Comparison of ENCODE assay signal across 8 mouse cellular contexts in the genomic region with DNA sequence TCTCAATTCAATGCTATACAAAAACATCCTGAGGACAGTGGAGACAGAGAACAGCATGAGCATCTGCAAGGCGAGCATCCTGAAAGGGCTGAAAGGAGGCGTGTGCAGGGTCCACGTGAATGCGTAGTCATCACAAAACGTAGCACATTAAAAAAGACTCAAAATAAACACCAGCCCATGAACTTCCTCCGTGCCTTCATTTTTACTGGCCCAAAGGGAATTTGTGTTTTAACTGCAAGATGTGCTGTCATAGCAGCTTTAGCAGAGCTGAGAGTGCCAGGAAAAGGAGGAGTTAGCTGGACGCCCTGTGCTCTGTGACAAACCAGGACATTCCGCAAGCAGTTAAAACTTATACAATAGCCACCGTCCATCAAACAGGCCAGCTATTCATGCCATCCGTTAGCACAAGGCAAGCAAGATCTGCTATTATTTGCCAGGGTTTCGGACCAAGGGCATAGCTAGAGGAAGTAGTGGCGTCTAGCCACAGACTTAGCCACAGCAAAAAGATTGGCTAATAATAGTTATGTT.
A peak's percentile ranks its signal among the peaks of the same experiment; 100 is the strongest.
DNase-seq lines count a peak whose midpoint lies in the region; ATAC-seq lines count a peak whose summit lies in the region.

No protein-coding gene starts in this region.

- H3K36me3 ChIP-seq in embryonic facial prominence, embryonic 11.5 days (replicated peaks; ENCODE audit: control insufficient read depth, insufficient read depth, low read depth, low read length) = no peaks in the 10 kb centered on the region
- H3K36me3 ChIP-seq in embryonic facial prominence, embryonic 10.5 days (replicated peaks) = no peaks in the 10 kb centered on the region
- H3K36me3 ChIP-seq in neural tube, embryonic 11.5 days (ENCODE audit: control insufficient read depth, insufficient read depth, low read length) = no peaks in the 10 kb centered on the region

- H3K9me3 ChIP-seq in embryonic facial prominence, embryonic 11.5 days (replicated peaks; ENCODE audit: control insufficient read depth, low read length) = no peaks in the 10 kb centered on the region
- no peaks in the 10 kb centered on the region for H3K9me3 ChIP-seq in embryonic facial prominence, embryonic 10.5 days
- no peaks in the 10 kb centered on the region for H3K9me3 ChIP-seq in neural tube, embryonic 11.5 days (ENCODE audit: control insufficient read depth, low read length)

- no peak overlapping the region for H3K9ac ChIP-seq in embryonic facial prominence, embryonic 11.5 days (replicated peaks; ENCODE audit: low read length)
- no peak overlapping the region; the same call in 1 of the 2 replicates for H3K9ac ChIP-seq in neural tube, embryonic 11.5 days (ENCODE audit: low read length)

- peak; percentile 18 for DNase-seq in embryonic facial prominence, embryonic 11.5 days (ENCODE audit: low spot score)
- no peak for DNase-seq in embryonic facial prominence, embryonic 10.5 days (ENCODE audit: low spot score)
- DNase-seq in right cerebral cortex, adult 18-20 months = peak; percentile 55
- no peak for DNase-seq in right cerebral cortex, postnatal 14 days
- peak; percentile 21 to 53 for DNase-seq in kidney, postnatal 25 days
- DNase-seq in neural tube, embryonic 11.5 days (ENCODE audit: low spot score) = peak; percentile 43
- DNase-seq in spleen, adult 12 weeks (ENCODE audit: low spot score) = no peak
- DNase-seq in cerebellum, adult 18-20 months = no peak

- no peak for ATAC-seq in embryonic facial prominence, embryonic 11.5 days (replicated peaks; ENCODE audit: insufficient number of reproducible peaks, low FRiP score, low TSS enrichment, low read depth)
- ATAC-seq in neural tube, embryonic 11.5 days (ENCODE audit: insufficient read depth, low FRiP score, low TSS enrichment) = no peak

- no peaks in the 10 kb centered on the region for H3K27me3 ChIP-seq in embryonic facial prominence, embryonic 11.5 days (ENCODE audit: control insufficient read depth, insufficient read depth, low read length)
- H3K27me3 ChIP-seq in embryonic facial prominence, embryonic 10.5 days (replicated peaks; ENCODE audit: low read depth, poor library complexity, severe bottlenecking) = no peaks in the 10 kb centered on the region
- no peaks in the 10 kb centered on the region for H3K27me3 ChIP-seq in neural tube, embryonic 11.5 days (ENCODE audit: control insufficient read depth, insufficient read depth, low read length)

- no peak overlapping the region for H3K4me3 ChIP-seq in embryonic facial prominence, embryonic 11.5 days (ENCODE audit: low read depth, low read length)
- H3K4me3 ChIP-seq in embryonic facial prominence, embryonic 10.5 days = no peak overlapping the region
- no peak overlapping the region for H3K4me3 ChIP-seq in neural tube, embryonic 11.5 days (ENCODE audit: low read depth, low read length)

- no peak overlapping the region for H3K27ac ChIP-seq in embryonic facial prominence, embryonic 11.5 days (replicated peaks; ENCODE audit: low read depth, low read length)
- H3K27ac ChIP-seq in embryonic facial prominence, embryonic 10.5 days (replicated peaks) = no peak overlapping the region
- 0 out of 2 replicates have a peak overlapping the region, but pooled peaks have one; percentile 21 for H3K27ac ChIP-seq in neural tube, embryonic 11.5 days (ENCODE audit: low read depth, low read length)

- WGBS in embryonic facial prominence, embryonic 11.5 days = 46% methylated on average over 12 of the region's 12 CpGs
- WGBS in embryonic facial prominence, embryonic 10.5 days = 52% methylated on average over 12 of the region's 12 CpGs
- WGBS in neural tube, embryonic 11.5 days = 25% methylated on average over 12 of the region's 12 CpGs

- no peaks in the 10 kb centered on the region for H3K4me1 ChIP-seq in embryonic facial prominence, embryonic 11.5 days (ENCODE audit: control insufficient read depth, insufficient read depth, low read length)
- H3K4me1 ChIP-seq in embryonic facial prominence, embryonic 10.5 days = peaks cover 13% of the 10 kb centered on the region
- peaks cover 9% of the 10 kb centered on the region for H3K4me1 ChIP-seq in neural tube, embryonic 11.5 days (ENCODE audit: control insufficient read depth, insufficient read depth, low read length)

- no peak overlapping the region for H3K4me2 ChIP-seq in embryonic facial prominence, embryonic 11.5 days (ENCODE audit: low read depth, low read length)
- H3K4me2 ChIP-seq in neural tube, embryonic 11.5 days (ENCODE audit: low read depth) = peak overlapping the region; percentile 31

Comparison
In these comparisons a context has a peak if more than half of its experiments do, and no peak if none do; other contexts are left out.
1. DNase-seq: peak in embryonic facial prominence, embryonic 11.5 days (single experiment), right cerebral cortex, adult 18-20 months (single experiment), kidney, postnatal 25 days (2 of 2) and neural tube, embryonic 11.5 days (single experiment); none in embryonic facial prominence, embryonic 10.5 days (single experiment), right cerebral cortex, postnatal 14 days (single experiment), spleen, adult 12 weeks (single experiment) and cerebellum, adult 18-20 months (0 of 2).